Mouse (Mus musculus) brown adipose tissue, adult 24 weeks (tissue): ENCODE results near the gene Sept1. TPM values are rescaled to one million over a fixed set of nuclear protein-coding genes. Genes with fewer than 3 reads are reported as not detected.

Source experiments
- H3K27ac ChIP-seq: fragments of 200-500 bp; replicated peaks from 2 replicates; pipeline ENCODE4 v1.5.1; 2012; ENCODE audit warnings: low read depth, mild to moderate bottlenecking, low read length
- H3K4me1 ChIP-seq: fragments of 200-500 bp; 2 replicates; pipeline ENCODE4 v1.6.1; 2012; ENCODE audit warnings: low read length, mixed read lengths; ENCODE audit not compliant: control insufficient read depth, insufficient read depth, insufficient read length
- H3K4me3 ChIP-seq: fragments of 200-500 bp; 2 replicates; pipeline ENCODE4 v1.5.1; 2012; ENCODE audit warnings: low read depth, mild to moderate bottlenecking, low read length, moderate library complexity; ENCODE audit not compliant: insufficient read depth
- polyA plus RNA-seq: library from polyadenylated mRNA; stranded (reverse); fragments of >200 nt; gene quantifications from 2 replicates; pipeline ENCODE4 v1.2.4, GENCODE M21; 2012; ENCODE audit not compliant: missing spikeins, insufficient read depth, insufficient read length

The Sept1 gene
- polyA plus RNA-seq, 1 experiment, result 19.3 TPM

- Histone ChIP-seq H3K4me1 (peaks cover 2% of the 10 kb centered on the region; the same call in 1 of the 2 replicates), H3K4me3 (peak overlapping the region; percentile 97), H3K27ac (no peak overlapping the region)
Observed at GRCm38 (mm10) chr7:127233765-127234164, 835 bp upstream of the Sept1 start.

DNA sequence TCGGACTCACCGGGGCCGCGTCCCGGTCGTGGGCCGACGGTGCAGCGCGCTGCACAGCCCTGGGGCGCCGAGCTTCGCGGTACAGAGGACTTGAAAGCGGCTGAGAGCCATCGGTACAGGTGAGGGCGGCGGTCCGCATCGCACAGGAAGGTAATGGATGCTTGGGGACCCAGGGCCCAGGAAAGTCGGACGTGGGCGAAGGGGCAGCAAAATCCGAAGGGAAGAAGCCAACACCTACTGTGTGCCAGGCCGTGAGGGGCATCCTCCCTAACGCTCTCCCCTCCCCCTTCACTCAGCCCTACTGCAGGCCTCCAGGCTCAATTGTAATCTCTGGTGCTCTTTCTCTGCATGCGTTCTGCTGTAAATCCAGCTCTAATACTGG lies 429 bp upstream of the Sept1 start:
- Histone ChIP-seq H3K4me1 (peaks cover 2% of the 10 kb centered on the region; the same call in 1 of the 2 replicates), H3K27ac (0 out of 2 replicates have a peak overlapping the region, but pooled peaks have one; percentile 12), H3K4me3 (peak overlapping the region; percentile 97)

- peaks cover 2% of the 10 kb centered on the region; the same call in 1 of the 2 replicates for H3K4me1 ChIP-seq
- peak overlapping the region; percentile 80 for H3K27ac ChIP-seq
- peak overlapping the region; percentile 97 for H3K4me3 ChIP-seq
Observed at GRCm38 (mm10) chr7:127231826-127232621, 906 bp downstream of the Sept1 start.

DNA sequence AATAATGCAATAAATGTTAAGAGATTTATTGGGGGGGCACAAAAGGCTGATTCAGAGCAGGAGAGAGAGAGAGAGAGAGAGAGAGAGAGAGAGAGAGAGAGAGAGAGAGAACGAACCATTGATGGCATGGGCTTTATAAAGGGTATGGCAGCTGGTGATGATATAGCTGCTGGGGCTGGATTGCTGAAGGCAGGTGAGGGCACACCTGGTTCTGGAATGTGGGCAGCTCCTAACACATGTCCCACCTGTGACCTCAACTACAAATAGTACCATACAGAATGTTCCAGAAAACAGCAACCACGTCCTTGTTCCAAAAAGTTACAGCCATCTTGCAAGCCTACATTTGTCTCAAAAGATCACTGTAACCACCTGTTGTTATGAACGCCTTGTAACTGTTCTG lies 1.6 kb downstream of the Sept1 start:
- Histone ChIP-seq H3K4me1 (peaks cover 2% of the 10 kb centered on the region; the same call in 1 of the 2 replicates), H3K27ac (no peak overlapping the region), H3K4me3 (no peak overlapping the region)

DNA sequence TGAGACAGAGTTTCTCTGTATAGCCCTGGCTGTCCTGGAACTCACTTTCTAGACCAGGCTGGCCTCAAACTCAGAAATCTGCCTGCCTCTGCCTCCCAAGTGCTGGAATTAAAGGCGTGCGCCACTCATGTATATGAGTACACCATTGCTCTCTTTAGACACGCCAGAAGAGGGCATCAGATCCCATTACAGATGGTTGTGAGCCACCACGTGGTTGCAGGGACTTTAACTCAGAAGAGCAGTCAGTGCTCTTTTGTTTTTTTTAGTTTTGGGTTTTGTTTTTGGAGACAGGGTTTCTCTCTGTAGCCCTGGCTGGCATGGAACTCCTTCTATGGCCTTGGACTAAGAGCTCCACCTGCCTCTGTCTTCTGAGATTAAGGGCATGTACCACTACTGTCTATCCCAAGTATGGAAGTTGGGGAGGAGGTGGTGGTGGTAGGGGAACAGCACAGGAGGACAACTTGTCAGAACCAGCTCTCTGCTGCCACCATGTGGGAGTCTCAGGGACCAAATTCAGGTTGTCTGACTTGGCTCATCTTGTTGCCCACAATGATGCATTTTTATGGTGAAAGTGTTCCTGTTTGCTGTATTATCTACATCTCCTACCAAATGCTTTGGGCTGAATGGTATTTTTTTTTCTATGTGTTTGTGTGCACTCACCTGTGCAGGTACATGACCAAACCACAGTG lies 4.2 kb downstream of the Sept1 start:
- no peak overlapping the region for H3K4me3 ChIP-seq
- H3K27ac ChIP-seq, result no peak overlapping the region
- H3K4me1 ChIP-seq, result peaks cover 2% of the 10 kb centered on the region; the same call in 1 of the 2 replicates

DNA sequence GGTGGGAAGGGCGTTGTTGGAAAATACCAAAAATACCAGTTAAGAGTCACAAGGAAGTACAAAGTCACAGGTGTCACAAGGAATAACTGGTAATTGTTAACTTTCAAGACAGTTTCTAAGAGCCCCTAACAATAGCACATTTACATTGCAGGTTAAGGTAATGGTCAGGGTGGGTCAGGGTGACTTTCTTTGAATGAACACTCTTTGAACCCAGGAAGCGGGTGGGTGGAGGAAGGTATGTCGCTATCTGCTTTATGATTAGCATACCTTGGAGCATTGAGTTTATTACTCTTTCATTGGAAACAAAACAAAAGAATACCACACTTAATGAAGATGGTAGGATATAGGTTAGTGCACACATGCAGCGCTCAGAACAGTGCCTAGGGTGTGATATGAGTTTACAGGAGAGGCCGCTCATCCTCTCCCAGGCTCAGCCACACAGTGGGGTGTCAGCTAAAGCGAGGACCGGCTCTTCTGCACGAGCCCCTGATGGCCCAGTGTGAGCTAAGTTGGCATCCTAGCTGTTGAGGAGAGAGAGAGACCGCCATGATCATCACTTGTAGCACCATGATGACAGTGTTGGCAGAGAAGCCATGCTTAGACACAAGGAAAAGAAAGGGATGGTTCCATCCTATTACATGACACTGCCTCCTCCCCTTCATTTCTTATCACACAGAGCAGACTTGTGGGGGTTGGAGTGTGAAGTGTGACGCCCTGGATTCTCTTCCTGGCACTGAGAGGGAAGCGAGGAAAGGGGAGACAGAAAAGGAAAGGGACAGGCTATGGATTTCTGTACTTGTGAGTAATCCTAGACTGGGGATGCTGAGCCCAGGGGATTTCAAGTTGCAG lies 7.6 kb downstream of the Sept1 start:
- H3K4me3 ChIP-seq, result no peak overlapping the region
- no peaks in the 10 kb centered on the region for H3K4me1 ChIP-seq

DNA sequence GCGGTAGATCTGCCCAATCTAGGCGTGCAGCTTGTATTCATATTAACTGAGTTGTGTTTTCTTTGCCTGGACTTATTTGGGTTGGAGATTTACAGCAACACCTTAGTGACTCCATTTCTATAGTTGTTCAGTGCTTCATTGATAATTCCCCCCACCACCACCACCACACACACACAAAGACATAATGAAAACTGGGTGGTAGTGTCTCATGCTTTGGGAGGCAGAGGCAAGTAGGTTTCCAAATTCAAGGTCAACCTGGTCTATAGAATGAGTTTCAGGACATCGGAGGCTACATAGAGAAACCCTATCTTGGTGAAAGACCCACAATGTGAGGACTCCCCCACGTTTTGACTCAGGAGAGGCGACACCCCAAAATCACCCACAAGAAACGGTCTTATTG lies 8.3 kb downstream of the Sept1 start:
- Histone ChIP-seq H3K4me3 (no peak overlapping the region), H3K27ac (no peak overlapping the region), H3K4me1 (no peaks in the 10 kb centered on the region)

More for the DNA sequence above, 7.6 kb downstream of the Sept1 start:
- H3K27ac ChIP-seq, result no peak overlapping the region

GRCm38 (mm10) chr7:127223515-127224478 lies 9.1 kb downstream of the Sept1 start:
- Histone ChIP-seq H3K27ac (no peak overlapping the region), H3K4me1 (no peaks in the 10 kb centered on the region), H3K4me3 (no peak overlapping the region)

DNA sequence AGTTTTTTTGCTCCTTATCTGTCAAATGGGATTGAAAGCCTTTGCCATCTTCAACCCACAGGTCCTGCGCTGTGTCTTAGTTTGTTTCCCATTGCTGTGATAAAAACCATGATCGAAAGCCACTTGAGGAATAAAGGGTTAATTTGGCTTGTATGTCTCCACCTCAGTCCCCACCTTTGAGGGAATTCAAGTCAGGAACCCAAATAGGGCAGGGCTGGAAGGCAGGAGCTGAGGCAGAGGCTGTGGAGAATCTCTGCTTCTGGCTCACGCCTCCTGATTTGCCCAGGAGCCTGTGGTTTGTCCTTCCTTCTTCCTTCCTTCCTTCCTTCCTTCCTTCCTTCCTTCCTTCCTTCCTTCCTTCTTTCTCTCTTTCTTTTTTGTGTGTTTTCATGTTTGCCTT lies 9.8 kb downstream of the Sept1 start:
- no peaks in the 10 kb centered on the region for H3K4me1 ChIP-seq
- H3K27ac ChIP-seq, result no peak overlapping the region
- H3K4me3 ChIP-seq, result no peak overlapping the region

DNA sequence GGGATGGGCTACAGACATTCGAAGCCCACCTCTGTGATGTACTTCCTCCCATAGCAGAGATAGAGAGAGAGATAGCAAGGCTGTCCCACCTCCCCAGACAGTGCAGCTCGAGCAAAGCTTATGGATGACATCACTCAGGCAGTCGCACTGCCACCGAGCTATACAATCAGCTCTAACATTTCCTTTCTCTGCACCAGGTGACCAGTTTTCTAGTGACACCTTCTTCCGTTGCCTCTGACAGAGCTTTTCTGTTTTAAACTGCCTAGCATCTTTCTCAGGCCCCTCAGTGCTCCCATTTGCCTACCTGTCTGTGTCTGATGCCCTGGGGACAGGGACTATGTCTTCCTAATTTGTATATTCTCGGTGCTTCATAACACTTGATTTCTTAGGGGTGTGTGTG lies 12.5 kb downstream of the Sept1 start:
- no peak overlapping the region for H3K27ac ChIP-seq
- H3K4me3 ChIP-seq, result no peak overlapping the region
- H3K4me1 ChIP-seq, result no peaks in the 10 kb centered on the region

- Histone ChIP-seq H3K27ac (no peak overlapping the region), H3K4me3 (no peak overlapping the region), H3K4me1 (no peaks in the 10 kb centered on the region)
Observed at GRCm38 (mm10) chr7:127218670-127219069, 14.3 kb downstream of the Sept1 start.

GRCm38 (mm10) chr7:127217901-127218642 lies 14.9 kb downstream of the Sept1 start:
- Histone ChIP-seq H3K4me1 (no peaks in the 10 kb centered on the region), H3K27ac (no peak overlapping the region), H3K4me3 (peak overlapping the region; percentile 30; the same call in 1 of the 2 replicates)

DNA sequence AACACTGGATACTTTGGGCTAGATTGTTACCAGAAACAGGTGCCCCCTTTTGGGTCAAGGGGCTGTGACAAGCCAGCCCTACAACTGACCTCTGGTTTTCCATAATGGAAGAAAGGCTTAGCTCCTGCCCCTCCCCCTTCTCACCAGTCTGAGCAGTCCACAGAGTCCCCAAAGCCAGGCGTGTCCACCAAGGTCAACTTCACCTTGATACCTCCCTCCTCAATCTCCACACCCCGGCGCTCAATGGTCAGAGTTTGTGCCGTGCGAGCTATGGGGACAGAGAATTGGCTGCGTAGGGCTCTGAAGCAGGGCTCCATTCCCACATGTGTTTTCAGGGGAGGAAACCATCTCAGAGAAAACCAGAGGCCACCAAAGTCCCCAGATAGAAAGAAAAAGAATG lies 15.5 kb downstream of the Sept1 start:
- H3K4me1 ChIP-seq, result no peaks in the 10 kb centered on the region
- H3K4me3 ChIP-seq, result no peak overlapping the region
- no peak overlapping the region for H3K27ac ChIP-seq

- Histone ChIP-seq H3K4me3 (no peak overlapping the region), H3K27ac (no peak overlapping the region), H3K4me1 (no peaks in the 10 kb centered on the region)
Observed at GRCm38 (mm10) chr7:127216307-127216706, 16.6 kb downstream of the Sept1 start.
